In the genomic region with DNA sequence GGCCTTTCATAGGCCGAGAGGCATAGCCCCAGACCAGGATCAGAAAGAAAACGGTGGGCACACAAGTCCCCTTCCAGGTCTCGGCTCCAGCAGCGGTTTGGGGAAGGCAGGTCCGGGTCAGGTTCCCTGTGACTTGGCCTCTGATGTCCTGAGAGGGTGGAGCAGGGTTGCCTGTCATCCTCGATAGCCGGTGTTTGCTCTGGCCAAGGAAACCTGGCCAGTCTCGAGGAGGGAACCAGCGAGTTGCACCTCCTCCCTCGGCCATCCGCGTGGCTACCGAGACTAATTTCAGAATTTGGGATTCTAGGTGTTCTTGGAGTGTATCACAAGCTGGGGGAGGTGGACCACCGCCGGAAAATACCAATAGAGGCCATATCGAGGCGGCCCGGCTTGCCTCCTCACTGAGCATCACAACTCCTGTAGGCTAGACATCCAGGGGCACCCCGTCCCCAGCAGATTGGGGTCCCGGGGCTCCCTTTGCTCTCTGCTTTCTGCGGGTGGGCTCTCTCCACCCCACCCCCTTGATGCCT, we compare ENCODE assay signal across 8 mouse cellular contexts. TPM values are rescaled to one million over a fixed set of nuclear protein-coding genes. Genes with fewer than 3 reads are reported as not detected.
DNase-seq lines count a peak whose midpoint lies in the region; ATAC-seq and TF ChIP-seq lines count a peak whose summit lies in the region.

No protein-coding gene starts in this region.

- no peak for ATAC-seq in heart, embryonic 16.5 days (replicated peaks; ENCODE audit: extremely low read depth, insufficient read depth, low FRiP score)
- ATAC-seq in midbrain, embryonic 15.5 days (replicated peaks): peak; percentile 43
- no peak for ATAC-seq in megakaryocyte progenitor cell, adult 5-6 weeks (replicated peaks; ENCODE audit: poor library complexity)

- H3K4me2 ChIP-seq in heart, embryonic 16.5 days (ENCODE audit: low read depth, low read length): peak overlapping the region; percentile 76
- peak overlapping the region; percentile 87 for H3K4me2 ChIP-seq in midbrain, embryonic 15.5 days

- H3K36me3 ChIP-seq in thymus, adult 2 months (ENCODE audit: control insufficient read depth, insufficient read depth, low read length): peaks cover 31% of the 10 kb centered on the region
- no peaks in the 10 kb centered on the region for H3K36me3 ChIP-seq in heart, embryonic 16.5 days (ENCODE audit: control insufficient read depth, insufficient read depth)
- H3K36me3 ChIP-seq in midbrain, embryonic 15.5 days (replicated peaks): no peaks in the 10 kb centered on the region

- WGBS in thymus, adult 2 months: under 1% methylated on average over 21 of the region's 21 CpGs
- 2% methylated on average over 21 of the region's 21 CpGs for WGBS in heart, embryonic 16.5 days
- WGBS in midbrain, embryonic 15.5 days: 2% methylated on average over 21 of the region's 21 CpGs

- DNase-seq in thymus, adult 2 months: peak; percentile 34
- no peak for DNase-seq in thymus, postnatal 0 days (ENCODE audit: low spot score)
- peak; percentile 63 to 76 for DNase-seq in cerebellum, postnatal 25 days
- peak; percentile 48 to 61 for DNase-seq in kidney, postnatal 4 days
- DNase-seq in urinary bladder, postnatal 10 days (ENCODE audit: low spot score): no peak

- H3K9ac ChIP-seq in heart, embryonic 16.5 days (ENCODE audit: low read length): peak overlapping the region; percentile 79
- peak overlapping the region; percentile 59 for H3K9ac ChIP-seq in midbrain, embryonic 15.5 days

- H3K27ac ChIP-seq in thymus, adult 2 months (ENCODE audit: control insufficient read depth, insufficient read depth, low read length): peak overlapping the region; percentile 98
- peak overlapping the region; percentile 91 for H3K27ac ChIP-seq in heart, embryonic 16.5 days (ENCODE audit: low read length)
- H3K27ac ChIP-seq in midbrain, embryonic 15.5 days: peak overlapping the region; percentile 24; the same call in 1 of the 2 replicates

- TF ChIP-seq CTCF in thymus, adult 2 months (IDR thresholded peaks at IDR 0.05; ENCODE audit: borderline replicate concordance, control insufficient read depth, extremely low read depth, insufficient read depth, low read length, poor library complexity): no peak

- H3K4me3 ChIP-seq in thymus, adult 2 months (ENCODE audit: control insufficient read depth, insufficient read depth, low read length): peak overlapping the region; percentile 92
- peak overlapping the region; percentile 68 for H3K4me3 ChIP-seq in heart, embryonic 16.5 days (ENCODE audit: low read length)
- H3K4me3 ChIP-seq in midbrain, embryonic 15.5 days: peak overlapping the region; percentile 52

- H3K27me3 ChIP-seq in thymus, adult 2 months (ENCODE audit: control insufficient read depth, insufficient read depth, low read length): no peaks in the 10 kb centered on the region
- peaks cover 3% of the 10 kb centered on the region; the same call in 1 of the 2 replicates for H3K27me3 ChIP-seq in heart, embryonic 16.5 days (ENCODE audit: control insufficient read depth, insufficient read depth, low read length)
- peaks cover 21% of the 10 kb centered on the region for H3K27me3 ChIP-seq in midbrain, embryonic 15.5 days (replicated peaks)

- H3K9me3 ChIP-seq in heart, embryonic 16.5 days (replicated peaks; ENCODE audit: control insufficient read depth, low read length): no peaks in the 10 kb centered on the region
- H3K9me3 ChIP-seq in midbrain, embryonic 15.5 days: no peaks in the 10 kb centered on the region

- no peak for TF ChIP-seq POLR2A in thymus, adult 2 months (IDR thresholded peaks at IDR 0.05; ENCODE audit: control insufficient read depth, extremely low read depth, insufficient read depth, low read length, poor library complexity)

- H3K4me1 ChIP-seq in thymus, adult 2 months (replicated peaks; ENCODE audit: control insufficient read depth, insufficient read depth, low read length): peaks cover 45% of the 10 kb centered on the region
- H3K4me1 ChIP-seq in heart, embryonic 16.5 days (ENCODE audit: control insufficient read depth, insufficient read depth, low read length): peaks cover 47% of the 10 kb centered on the region
- H3K4me1 ChIP-seq in midbrain, embryonic 15.5 days: peaks cover 40% of the 10 kb centered on the region

RNA-seq across cellular contexts. Expression of a gene that starts 1.3 kb away (rescaled TPM):
- 69.0 and 73.0 TPM in 2 replicates for polyA plus RNA-seq in thymus, adult 2 months (2012; rRNA removed)
- 12.4 and 17.6 TPM in 2 replicates for polyA plus RNA-seq in thymus, postnatal 0 days (2015; fragmentation: Nextera tagmentation; extraction: Ambion mirVana)
- 7.3 and 8.7 TPM in 2 replicates for polyA plus RNA-seq in heart, embryonic 16.5 days (2015; fragmentation: Nextera tagmentation; extraction: Ambion mirVana)
- 2.5 and 3.0 TPM in 2 replicates for polyA plus RNA-seq in midbrain, embryonic 15.5 days (2015; fragmentation: Nextera tagmentation; extraction: Ambion mirVana)
- total RNA-seq in megakaryocyte progenitor cell, adult 5-6 weeks (2015): 10.8 and 12.3 TPM in 2 replicates
- total RNA-seq in megakaryocyte progenitor cell, adult 5-6 weeks (2017): 9.6 and 11.7 TPM in 2 replicates

Comparison
In these comparisons a context has a peak if more than half of its experiments do, and no peak if none do; other contexts are left out.
1. DNase-seq: peak in thymus, adult 2 months (single experiment), cerebellum, postnatal 25 days (2 of 2) and kidney, postnatal 4 days (2 of 2); none in thymus, postnatal 0 days (single experiment) and urinary bladder, postnatal 10 days (single experiment).
2. H3K27ac ChIP-seq: peak in every context shown above with its lines; median percentile 98 in thymus, adult 2 months; 91 in heart, embryonic 16.5 days; 24 in midbrain, embryonic 15.5 days.
3. Peak in every context shown above with its lines, with median percentiles within 50 percentile points of each other: H3K4me3 ChIP-seq.